Mouse (Mus musculus) layer of hippocampus, postnatal 14 days (tissue): ENCODE data around the gene Kcng1. TPM values are rescaled to one million over a fixed set of nuclear protein-coding genes. Genes with fewer than 3 reads are reported as not detected.
A peak's percentile ranks its signal among the peaks of the same experiment; 100 is the strongest.

ENCODE experiments used
- DNase-seq, 2 experiments: peaks; one replicate each; pipeline ENCODE4 v3.0.0; 2021 to 2022; ENCODE audit warnings: low spot score in 2 of 2, mixed read lengths in 1 of 2
- long read RNA-seq, 2 experiments: library from polyadenylated mRNA; stranded (forward); transcript quantifications; one replicate each; pipeline ENCODE4 v2.0.0; 2021
- total RNA-seq, 2 experiments: library from RNA; stranded (reverse); gene quantifications; 2 replicates each; pipeline ENCODE4 v1.2.3; 2021

The Kcng1 gene
- 10 to 100 TPM; 33.0 to 41.3 TPM for total RNA-seq
- long read RNA-seq, experiment 1, full-length matches to known transcripts: 23 of 34 reads
- long read RNA-seq, experiment 1, partial matches to known transcripts: 1 of 34 reads
- long read RNA-seq, experiment 1, other reads (novel, unspliced or antisense): 10 of 34 reads
- long read RNA-seq, experiment 2, full-length matches to known transcripts: 30 of 44 reads
- long read RNA-seq, experiment 2, partial matches to known transcripts: 12 of 44 reads
- long read RNA-seq, experiment 2, other reads (novel, unspliced or antisense): 2 of 44 reads

GRCm38 (mm10) chr2:168281582-168281981 is at the start of gene Kcng1:
Kcng1 (minus strand) TSS chr2:168281736.
- no peak for DNase-seq

DNA sequence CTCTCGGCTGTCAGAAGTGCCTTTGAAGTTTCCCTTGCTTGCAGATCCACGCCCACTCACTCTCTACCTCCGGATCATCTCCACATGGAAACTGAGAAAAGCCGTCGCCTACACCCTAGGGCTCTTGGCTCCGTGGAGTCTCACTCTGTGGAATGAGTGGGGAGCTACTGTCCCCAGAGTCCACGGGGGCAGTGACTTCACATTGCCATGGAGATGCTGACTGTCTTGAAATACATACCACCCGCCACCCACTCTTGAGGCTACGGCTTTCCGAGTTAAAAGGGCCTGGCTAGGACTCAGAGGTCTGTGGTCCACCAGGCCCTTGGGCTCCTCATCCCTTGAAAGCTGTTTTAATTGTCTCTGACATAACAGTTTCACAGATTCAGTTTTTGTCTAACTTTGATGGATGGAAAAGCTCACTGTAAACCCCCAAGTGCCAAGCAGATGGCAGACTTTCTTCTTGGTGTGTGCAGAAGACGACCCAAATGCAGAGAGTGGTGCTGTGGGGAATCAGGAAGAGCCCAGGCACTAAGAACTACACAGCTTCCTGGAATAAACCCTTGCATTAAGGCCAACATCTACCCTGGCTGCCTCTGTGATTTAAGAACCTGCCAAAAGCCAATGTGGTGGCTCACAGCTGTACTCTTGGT is 49.0 kb upstream of the Kcng1 start:
- DNase-seq: no peak

DNA sequence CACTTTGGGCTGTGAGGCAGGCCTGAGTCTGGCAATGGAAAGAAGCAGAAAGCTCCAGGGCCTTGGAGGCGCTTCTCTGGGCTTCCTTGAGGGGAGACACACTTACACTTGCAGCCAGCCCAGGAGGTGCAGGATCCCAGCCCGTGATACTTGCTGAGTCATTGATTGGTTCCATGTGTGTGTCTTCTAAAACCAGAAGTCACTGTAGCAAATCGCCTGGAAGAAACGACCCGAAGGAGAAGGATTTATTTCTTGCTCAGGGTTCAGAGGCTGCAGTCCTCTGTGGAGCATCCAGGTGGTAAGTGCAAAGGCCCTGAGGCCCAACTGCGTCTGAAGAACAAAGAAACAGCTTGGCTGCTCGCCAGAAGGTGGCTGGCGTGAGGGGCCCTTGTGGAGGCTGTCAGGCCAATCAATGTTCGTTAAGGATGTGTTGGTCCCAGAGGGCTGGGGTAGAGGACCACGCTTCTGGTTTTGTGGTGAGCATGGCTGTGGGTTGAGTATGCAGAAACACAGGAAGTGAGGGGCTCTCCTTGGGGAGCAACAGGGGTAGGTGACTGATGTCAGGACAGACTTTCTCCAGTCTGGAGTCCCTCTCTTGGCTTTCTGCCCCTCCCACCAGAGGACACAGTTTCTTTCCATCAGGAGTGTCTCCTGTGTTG is 40.3 kb upstream of the Kcng1 start:
- DNase-seq: no peak

GRCm38 (mm10) chr2:168320388-168321182 is 39.0 kb upstream of the Kcng1 start:
- DNase-seq: no peak

DNA sequence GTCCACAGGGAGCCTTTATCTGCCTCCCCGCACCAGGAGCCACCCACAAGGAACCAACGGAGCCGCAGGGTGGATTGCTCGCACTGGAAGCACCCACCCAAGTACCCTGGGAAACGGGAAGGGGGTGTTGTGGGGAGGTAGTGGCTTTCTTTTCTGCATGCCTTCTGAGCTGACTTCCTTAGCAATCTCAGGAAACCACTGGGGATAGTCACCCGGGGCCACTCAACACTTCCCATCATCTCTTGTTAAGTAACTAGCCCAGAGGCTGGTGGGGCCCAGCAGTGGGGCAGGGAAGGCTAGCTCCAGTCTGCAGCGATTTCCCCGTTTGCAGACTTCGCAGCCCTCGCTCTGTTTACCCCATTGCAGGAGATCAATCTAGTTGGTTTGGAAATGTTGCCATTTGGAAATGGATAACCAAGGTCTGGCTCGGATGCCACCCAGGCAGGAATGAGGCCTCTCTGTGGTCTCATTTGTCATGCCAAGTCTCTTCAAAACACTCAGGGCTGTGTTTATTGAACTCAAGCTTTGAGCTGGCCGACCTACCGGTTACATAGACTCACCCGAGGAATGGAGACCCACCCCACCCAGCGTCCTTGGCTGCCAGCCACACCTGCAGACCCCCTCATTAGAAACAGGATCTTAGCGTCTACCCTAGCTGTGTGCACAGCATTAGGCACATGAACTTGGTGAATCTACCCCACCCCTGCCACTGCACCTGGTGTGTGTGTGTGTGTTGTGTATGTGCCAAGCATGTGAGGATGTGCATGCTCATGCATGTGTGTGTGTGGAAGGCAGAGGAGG is 33.3 kb upstream of the Kcng1 start:
- no peak for DNase-seq

DNA sequence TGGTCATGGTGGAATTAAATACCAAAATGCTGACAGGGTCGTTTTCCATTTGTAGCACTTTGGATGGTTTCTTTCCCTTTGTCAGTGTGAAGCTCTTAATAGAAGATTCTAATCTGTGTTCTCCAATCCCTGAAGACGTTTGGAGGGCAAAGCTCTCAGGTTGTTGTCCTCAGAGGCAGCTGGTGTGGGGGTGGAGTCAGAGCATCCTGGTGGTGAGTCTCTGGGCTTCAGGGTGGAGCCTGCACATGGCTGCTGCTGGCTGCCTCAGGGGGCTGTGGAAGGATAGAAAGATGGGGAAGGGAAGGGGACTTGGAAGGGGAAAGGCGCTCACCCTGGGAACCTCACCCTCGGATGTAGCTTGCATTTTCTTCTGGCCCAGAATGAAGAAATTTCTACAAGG is 31.0 kb upstream of the Kcng1 start:
- DNase-seq: no peak

DNA sequence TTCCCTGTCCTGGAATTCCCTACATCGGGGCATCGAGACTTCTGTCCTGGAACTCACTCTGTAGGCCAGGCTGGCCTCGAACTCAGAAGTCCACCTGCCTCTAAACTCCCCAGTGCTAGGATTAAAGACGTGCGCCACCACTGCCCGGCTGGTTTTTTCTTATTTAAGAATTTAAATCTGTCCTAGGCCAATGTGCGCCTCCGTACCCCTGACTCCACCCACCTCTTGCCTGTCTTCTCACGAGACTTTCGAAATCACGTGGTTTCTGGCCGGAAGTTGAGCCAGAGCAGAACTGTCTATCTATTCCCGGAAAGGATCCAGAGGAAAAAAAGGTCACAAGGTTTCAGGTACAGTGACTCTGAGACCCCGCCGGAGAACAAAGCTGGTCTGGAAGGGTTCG is 29.5 kb upstream of the Kcng1 start:
- DNase-seq: no peak

- DNase-seq: no peak
These were observed 27.4 kb upstream of the Kcng1 start for GRCm38 (mm10) chr2:168308916-168309315.

- DNase-seq: no peak
These were observed 18.1 kb upstream of the Kcng1 start for GRCm38 (mm10) chr2:168299650-168300049.

DNA sequence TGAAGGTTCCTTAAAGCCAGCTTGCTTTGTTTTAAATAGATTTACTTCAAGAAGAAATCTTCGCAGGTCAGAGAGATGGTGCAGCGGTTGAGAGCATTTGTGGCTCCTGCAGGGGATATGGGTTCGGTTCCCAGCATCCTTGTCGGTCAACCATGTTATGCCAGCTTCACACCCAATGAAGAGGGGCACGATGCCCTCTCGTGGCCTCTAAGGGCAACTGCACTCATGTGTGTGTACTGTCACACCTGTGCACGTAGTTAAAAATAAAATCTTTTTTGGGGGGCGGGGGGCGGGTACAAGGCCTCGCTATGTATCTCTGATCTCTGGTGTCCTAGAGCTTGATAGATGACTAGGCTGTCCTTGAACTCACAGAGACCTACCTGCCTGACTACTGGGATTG is 15.0 kb upstream of the Kcng1 start:
- no peak for DNase-seq

DNA sequence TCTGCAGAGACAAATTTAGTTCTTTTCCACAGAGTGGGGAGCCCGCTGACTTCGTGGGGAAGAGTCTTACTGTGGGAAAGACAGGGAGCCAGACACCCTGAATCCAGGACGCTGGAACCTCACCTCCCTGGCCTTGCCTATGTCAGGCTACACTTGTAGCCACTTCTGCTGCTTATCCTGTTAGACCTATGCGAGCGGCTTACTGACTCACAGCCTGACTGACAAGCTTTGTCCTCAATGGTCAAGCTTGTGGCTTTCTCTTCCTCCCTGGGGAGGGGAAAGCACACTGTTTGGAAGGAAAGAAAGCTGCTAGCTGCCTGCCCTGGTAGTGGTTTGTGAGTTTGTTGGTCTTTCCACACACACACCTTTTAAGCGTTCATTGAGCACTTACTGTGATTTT is 11.0 kb upstream of the Kcng1 start:
- no peak for DNase-seq

GRCm38 (mm10) chr2:168292041-168292440 is 10.5 kb upstream of the Kcng1 start:
- DNase-seq: no peak

DNA sequence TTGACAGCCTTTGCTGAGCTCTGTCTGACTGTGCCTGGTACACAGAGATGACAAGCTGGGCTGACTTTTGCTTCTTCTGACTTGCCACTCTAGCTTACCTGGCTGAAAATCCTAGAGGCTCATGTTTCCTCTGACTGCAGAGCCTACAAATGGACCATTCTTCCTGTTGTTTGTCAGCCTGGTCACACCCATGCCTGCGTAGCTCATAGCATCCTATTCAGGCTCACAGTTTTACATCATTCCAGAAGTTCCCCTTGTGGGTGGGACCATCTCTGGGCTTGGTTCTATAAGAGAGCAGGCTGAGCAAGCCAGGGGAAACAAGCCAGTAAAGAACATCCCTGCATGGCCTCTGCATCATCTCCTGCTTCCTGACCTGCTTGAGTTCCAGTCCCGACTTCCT is 8.3 kb upstream of the Kcng1 start:
- DNase-seq: no peak

DNA sequence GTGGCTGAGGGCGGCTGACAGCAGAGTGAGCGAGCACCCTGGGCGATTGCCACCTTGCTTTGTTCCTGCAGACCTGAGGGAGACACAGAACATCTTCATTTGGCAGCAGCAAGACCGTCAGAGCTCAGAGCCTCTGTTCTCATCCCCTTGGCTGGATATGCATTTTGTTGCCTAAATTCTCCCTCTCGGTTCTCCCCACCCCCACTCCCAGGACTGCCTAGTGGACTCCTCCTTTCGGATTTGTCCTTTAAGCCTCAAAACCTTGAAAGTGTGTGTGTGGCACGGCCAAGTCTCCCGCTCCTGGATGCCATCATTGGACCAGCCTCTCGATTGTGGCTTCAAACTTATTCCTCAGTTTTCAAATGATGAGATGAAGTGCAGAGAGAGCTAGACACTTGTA is 7.5 kb upstream of the Kcng1 start:
- no peak for DNase-seq

DNA sequence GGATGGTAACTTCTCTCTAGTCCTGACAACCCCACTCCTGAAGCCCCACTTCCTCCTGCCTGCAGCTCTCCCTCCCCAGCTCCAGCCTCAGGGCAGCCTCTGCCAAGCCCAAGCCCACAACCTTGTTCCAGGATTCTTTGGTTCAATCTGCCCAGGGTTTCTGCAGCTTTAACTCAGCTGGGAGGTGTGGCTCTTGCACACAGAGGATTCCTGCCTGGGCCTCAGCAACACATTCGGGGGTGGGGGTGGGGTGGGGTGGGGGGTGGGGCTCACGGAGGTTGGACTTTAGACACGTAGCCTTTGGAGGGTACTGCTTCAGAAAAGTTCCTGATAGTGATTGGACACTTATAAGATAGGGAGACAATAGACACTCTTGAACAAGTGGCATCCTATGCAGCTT is 5.5 kb upstream of the Kcng1 start:
- no peak for DNase-seq

GRCm38 (mm10) chr2:168285143-168285542 is 3.6 kb upstream of the Kcng1 start:
- DNase-seq: no peak

GRCm38 (mm10) chr2:168280729-168281581 is 581 bp downstream of the Kcng1 start:
- peak in 1 of 2 experiments; percentile 41 for DNase-seq

- peak; percentile 70 for DNase-seq
These were observed 7.1 kb downstream of the Kcng1 start for GRCm38 (mm10) chr2:168274374-168274935.

GRCm38 (mm10) chr2:168273387-168273786 is 8.1 kb downstream of the Kcng1 start:
- peak in 1 of 2 experiments; percentile 12 for DNase-seq

- no peak for DNase-seq
These were observed 13.5 kb downstream of the Kcng1 start for GRCm38 (mm10) chr2:168268033-168268432.
